Mouse (Mus musculus) G1E (cell line): ENCODE results near the gene Man2a1. TPM values are rescaled to one million over a fixed set of nuclear protein-coding genes. Genes with fewer than 3 reads are reported as not detected.

Source experiments
- ATAC-seq: 2 replicates; pipeline ENCODE4 v1.8.0; 2016; ENCODE audit warnings: mild to moderate bottlenecking; ENCODE audit not compliant: insufficient number of reproducible peaks, poor library complexity, low FRiP score, severe bottlenecking; ENCODE audit errors: extremely low read depth
- DNase-seq: peaks from one replicate; pipeline ENCODE4 v3.0.0; 2012; ENCODE audit warnings: low spot score
- H3K27me3 ChIP-seq: 2 replicates; pipeline ENCODE4 v1.6.1; 2012; ENCODE audit warnings: mild to moderate bottlenecking, low read length, inconsistent platforms; ENCODE audit not compliant: insufficient read depth
- H3K36me3 ChIP-seq: replicated peaks from 2 replicates; pipeline ENCODE3; 2012; ENCODE audit warnings: mild to moderate bottlenecking, inconsistent platforms
- H3K4me1 ChIP-seq: 2 replicates; pipeline ENCODE4 v1.6.1; 2012; ENCODE audit warnings: low read depth, low read length, inconsistent platforms, mixed read lengths; ENCODE audit not compliant: insufficient read depth
- H3K4me3 ChIP-seq: 2 replicates; pipeline ENCODE4 v1.5.1; 2012; ENCODE audit warnings: low read depth, mild to moderate bottlenecking, inconsistent platforms, low read length, moderate library complexity, mixed read lengths
- H3K9me3 ChIP-seq: replicated peaks from 2 replicates; pipeline ENCODE4 v1.6.1; 2012; ENCODE audit warnings: inconsistent platforms
- CTCF ChIP-seq: IDR thresholded peaks from 2 replicates; pipeline ENCODE4 v1.5.1; 2012; ENCODE audit warnings: low read depth, low read length, inconsistent platforms, mixed read lengths
- GATA1 ChIP-seq: IDR thresholded peaks from 2 replicates; pipeline ENCODE4 v1.6.1; 2012; ENCODE audit warnings: borderline replicate concordance, low read length, inconsistent platforms, mixed read lengths
- GATA2 ChIP-seq: IDR thresholded peaks from 2 replicates; pipeline ENCODE4 v1.6.1; 2012; ENCODE audit warnings: low read depth, low read length, inconsistent platforms, borderline replicate concordance
- POLR2AphosphoS5 ChIP-seq: IDR thresholded peaks from 2 replicates; pipeline ENCODE4 v1.6.1; 2012; ENCODE audit warnings: low read depth, low read length, inconsistent platforms; ENCODE audit not compliant: insufficient replicate concordance
- TAL1 ChIP-seq: conservative IDR thresholded peaks from 2 replicates; pipeline ENCODE4 v1.6.1; 2012; ENCODE audit warnings: low read depth, low read length, inconsistent platforms, mixed read lengths
- polyA plus RNA-seq: library from polyadenylated mRNA; stranded (reverse); fragments of >175 nt; gene quantifications from 2 replicates; pipeline ENCODE4 v1.2.3, GENCODE M21; 2012
- total RNA-seq, 2 experiments: library from RNA; stranded (forward) in 1 of 2; stranded (reverse) in 1 of 2; fragments of 200-1000 nt in 1 of 2; fragments of >200 nt in 1 of 2; fragmentation: Nextera tagmentation in 1 of 2; gene quantifications; 2 replicates each; pipeline ENCODE4 v1.2.3; 2014 to 2017

The Man2a1 gene
- total and polyA plus RNA-seq, 3 experiments, result not detected

DNA sequence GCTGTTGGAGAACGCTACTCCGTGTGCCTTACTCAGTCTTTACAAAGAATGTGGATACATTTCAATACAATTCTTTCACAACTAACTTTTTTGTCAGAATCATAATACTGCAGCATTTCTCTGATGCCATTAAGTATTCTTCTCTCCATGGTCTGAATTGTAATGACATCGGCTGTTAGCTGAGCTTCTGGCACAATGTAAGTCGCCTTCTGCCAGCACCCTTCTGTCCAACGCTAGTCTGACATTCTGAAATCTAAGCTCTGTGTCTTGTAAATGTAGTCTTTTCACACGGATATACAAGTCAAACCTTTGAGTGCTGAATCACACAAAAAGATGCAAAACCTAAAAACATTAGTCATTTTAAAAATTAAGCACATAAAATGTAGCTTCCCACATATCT lies 138.6 kb downstream of the Man2a1 start:
- no peaks in the 10 kb centered on the region for H3K27me3 ChIP-seq
- ATAC-seq, result no peak
- peaks cover 57% of the 10 kb centered on the region for H3K9me3 ChIP-seq
- no peak overlapping the region for H3K4me3 ChIP-seq
- TF ChIP-seq GATA2, result no peak
- no peak for TF ChIP-seq GATA1
- TF ChIP-seq CTCF, result no peak
- no peak for TF ChIP-seq TAL1
- TF ChIP-seq POLR2AphosphoS5, result no peak
- no peaks in the 10 kb centered on the region for H3K4me1 ChIP-seq
- DNase-seq, result no peak
- no peaks in the 10 kb centered on the region for H3K36me3 ChIP-seq

DNA sequence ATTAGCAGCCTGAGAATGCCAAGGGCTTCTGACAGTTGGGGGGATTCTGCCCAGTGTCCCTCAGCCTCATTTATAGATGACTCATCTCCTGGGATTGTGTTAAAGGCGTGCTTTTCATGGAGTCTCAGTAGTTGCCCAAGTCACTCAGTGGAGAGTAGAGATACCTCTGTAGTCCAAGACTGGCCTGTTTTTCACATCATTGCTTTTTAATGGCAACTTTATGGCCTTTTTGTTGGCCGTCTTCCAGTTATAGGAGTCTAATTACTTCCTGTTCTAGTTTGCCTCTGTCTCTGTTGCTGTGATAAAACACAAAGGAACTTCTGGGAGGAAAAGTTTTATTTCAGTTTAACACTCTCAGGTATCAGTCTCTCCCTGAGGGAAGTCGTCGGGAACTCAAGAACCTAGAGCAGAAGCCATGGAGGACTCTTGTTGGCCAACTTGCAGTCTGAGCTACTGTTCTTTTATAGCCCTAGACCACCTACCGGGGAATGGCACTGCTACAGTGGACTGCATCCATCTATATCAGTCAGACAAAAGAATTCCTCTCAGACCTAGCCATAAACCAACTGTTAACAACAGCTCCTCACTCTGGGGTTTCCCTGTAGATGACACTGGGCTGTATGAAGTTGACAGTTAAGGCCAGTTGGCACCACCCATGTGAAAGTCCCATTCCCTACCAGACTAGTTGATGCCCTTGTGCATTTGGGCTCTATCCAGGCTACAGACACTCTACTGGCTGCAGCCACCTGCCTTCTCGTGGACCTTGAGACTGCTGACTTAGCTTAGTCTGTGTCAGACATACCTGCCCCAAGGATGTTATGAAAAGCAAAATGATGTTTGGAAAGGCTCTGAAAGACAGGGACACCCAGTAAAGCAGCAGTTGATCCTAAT lies 142.4 kb downstream of the Man2a1 start:
- DNase-seq (no peak), ATAC-seq (no peak)
- no peak overlapping the region for H3K4me3 ChIP-seq
- H3K27me3 ChIP-seq, result no peaks in the 10 kb centered on the region
- peaks cover 58% of the 10 kb centered on the region for H3K9me3 ChIP-seq
- H3K4me1 ChIP-seq, result no peaks in the 10 kb centered on the region
- H3K36me3 ChIP-seq, result no peaks in the 10 kb centered on the region
- TF ChIP-seq GATA2, result no peak
- no peak for TF ChIP-seq CTCF
- TF ChIP-seq TAL1, result no peak
- TF ChIP-seq POLR2AphosphoS5, result no peak
- no peak for TF ChIP-seq GATA1

DNA sequence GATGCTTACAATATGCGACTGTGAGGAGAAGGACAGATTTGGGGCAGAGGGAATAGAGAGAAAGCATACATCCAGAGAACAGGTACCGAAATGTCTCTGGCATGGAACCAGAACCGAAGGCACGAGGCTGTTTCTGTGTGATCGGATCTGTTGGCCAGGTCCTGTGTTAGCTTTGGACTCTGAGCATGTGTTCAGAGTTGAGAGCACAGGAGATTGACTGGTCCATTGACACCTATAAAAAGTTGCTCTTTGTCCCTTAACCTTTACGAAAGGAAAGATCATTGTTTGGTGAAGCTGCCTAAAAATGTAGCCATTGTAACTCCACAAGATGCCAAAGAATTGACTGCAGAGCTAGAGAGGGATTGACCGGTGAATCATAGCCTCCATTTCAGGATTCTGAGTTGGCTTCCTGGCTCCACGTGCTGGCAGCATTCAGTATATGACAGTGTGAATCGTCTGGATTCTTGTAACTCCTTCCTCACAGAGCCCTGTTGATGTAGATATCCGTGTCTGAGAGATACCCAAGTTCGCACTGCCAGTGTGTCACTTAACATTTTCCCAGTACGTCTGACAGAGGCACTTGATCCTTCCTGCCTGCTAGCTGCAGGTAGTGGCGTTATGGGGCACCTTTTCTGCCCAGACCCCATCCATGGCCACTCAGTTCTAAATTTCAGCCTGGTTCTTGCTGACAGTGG lies 143.2 kb downstream of the Man2a1 start:
- ATAC-seq (no peak), DNase-seq (no peak)
- TF ChIP-seq CTCF, result no peak
- no peak for TF ChIP-seq GATA2
- TF ChIP-seq GATA1, result no peak
- TF ChIP-seq TAL1, result no peak
- no peak for TF ChIP-seq POLR2AphosphoS5
- H3K4me1 ChIP-seq, result no peaks in the 10 kb centered on the region
- H3K9me3 ChIP-seq, result peaks cover 53% of the 10 kb centered on the region
- H3K36me3 ChIP-seq, result no peaks in the 10 kb centered on the region
- H3K4me3 ChIP-seq, result no peak overlapping the region
- H3K27me3 ChIP-seq, result no peaks in the 10 kb centered on the region

DNA sequence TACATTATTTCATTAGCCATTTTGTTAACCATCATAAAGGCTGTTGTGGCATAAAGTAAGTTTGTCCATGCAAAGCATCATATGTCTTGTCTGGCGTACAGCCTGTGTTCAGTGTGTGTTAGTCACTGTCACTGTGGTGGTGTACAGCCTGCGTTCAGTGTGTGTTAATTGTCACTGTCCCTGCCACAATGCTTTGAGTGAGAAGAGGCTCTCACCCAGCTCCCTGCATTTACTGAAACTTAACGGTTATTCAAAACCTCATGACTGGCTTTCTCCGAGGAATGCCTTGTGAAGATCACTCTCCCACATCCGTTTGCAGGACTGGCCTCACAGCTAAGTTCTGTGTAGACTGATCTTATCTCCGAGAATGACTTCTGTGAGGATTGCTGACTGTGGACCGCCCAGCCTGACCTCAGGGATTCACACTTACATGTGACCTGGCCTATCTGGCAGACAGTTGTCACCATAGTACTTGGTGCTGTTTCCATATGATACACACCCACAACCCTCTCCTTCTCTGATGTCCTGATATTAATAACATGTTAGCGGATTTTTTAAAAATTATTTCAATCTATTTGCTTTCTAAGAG lies 146.2 kb downstream of the Man2a1 start:
- Histone ChIP-seq H3K27me3 (no peaks in the 10 kb centered on the region), H3K9me3 (peaks cover 53% of the 10 kb centered on the region), H3K4me1 (no peaks in the 10 kb centered on the region), H3K4me3 (no peak overlapping the region), H3K36me3 (no peaks in the 10 kb centered on the region)
- ATAC-seq, result no peak
- TF ChIP-seq GATA1 (no peak), POLR2AphosphoS5 (no peak), GATA2 (no peak), TAL1 (no peak), CTCF (no peak)
- DNase-seq, result no peak

DNA sequence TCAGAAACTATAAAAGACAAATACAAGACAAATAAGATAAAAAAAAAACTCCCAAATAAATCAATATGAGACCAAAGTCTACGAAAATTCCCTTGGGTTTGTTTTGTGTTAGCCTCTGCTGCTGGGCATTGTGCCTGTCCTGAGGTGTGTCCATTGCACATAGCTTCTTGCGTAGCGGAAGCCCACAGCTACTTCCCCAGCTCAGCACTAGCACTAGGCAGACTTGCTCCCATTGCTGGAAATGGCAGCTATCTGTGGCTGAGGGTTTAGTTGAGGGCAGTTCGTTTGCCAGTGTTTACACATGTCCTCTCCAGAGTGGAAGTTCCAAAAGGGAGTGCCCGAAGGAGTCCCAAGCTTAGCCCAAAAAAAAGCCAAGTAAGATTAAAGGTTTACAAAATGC lies 146.9 kb downstream of the Man2a1 start:
- H3K9me3 ChIP-seq, result peaks cover 50% of the 10 kb centered on the region
- H3K4me3 ChIP-seq, result no peak overlapping the region
- no peaks in the 10 kb centered on the region for H3K27me3 ChIP-seq
- DNase-seq (no peak), ATAC-seq (no peak)
- TF ChIP-seq CTCF, result no peak
- TF ChIP-seq GATA1, result no peak
- no peak for TF ChIP-seq TAL1
- no peaks in the 10 kb centered on the region for H3K36me3 ChIP-seq
- H3K4me1 ChIP-seq, result no peaks in the 10 kb centered on the region

GRCm38 (mm10) chr17:64748131-64748530 lies 147.6 kb downstream of the Man2a1 start:
- H3K27me3 ChIP-seq, result no peaks in the 10 kb centered on the region
- H3K4me3 ChIP-seq, result no peak overlapping the region
- no peak for TF ChIP-seq POLR2AphosphoS5
- TF ChIP-seq GATA2, result no peak
- no peak for TF ChIP-seq CTCF
- TF ChIP-seq GATA1, result no peak
- no peak for TF ChIP-seq TAL1
- H3K36me3 ChIP-seq, result no peaks in the 10 kb centered on the region
- no peak for DNase-seq
- ATAC-seq, result no peak
- peaks cover 45% of the 10 kb centered on the region for H3K9me3 ChIP-seq
- H3K4me1 ChIP-seq, result no peaks in the 10 kb centered on the region
